ENCODE assay signal across 16 mouse cellular contexts in the genomic region with DNA sequence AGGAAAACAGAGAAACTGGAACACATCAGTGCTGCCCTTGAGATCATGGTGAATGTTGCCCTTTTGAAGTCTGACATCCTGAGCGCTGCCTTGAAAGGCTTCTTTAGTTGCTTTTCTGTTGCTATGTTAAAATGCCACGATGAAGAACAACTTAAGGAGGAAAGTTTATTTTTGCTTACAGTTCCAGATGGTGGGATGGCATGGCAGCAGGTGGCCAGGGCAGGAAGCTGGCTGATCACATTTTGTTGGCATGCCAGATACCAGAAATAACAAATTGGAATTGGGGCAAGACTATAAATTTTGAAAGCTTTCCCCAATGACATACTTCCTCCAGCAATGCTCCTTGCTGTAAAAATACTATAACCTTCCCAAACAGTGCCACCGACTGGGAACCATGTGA.
"Had no signal": no experiment of that assay in that cellular context is flagged by ENCODE, and none has a peak within 500 bp of the region (broad histone marks: within the 10 kb centered on the region; RNA-seq: fewer than 3 reads in every experiment).

No protein-coding gene starts in this region.

- H3K9me3 ChIP-seq: intestine, embryonic 15.5 days; limb, embryonic 10.5 days; liver, embryonic 15.5 days; midbrain, embryonic 10.5 days; neural tube, embryonic 12.5 days; stomach, embryonic 15.5 days had no signal

- H3K4me3 ChIP-seq: intestine, embryonic 15.5 days; limb, embryonic 10.5 days; liver, embryonic 15.5 days; midbrain, embryonic 10.5 days; neural tube, embryonic 12.5 days; stomach, embryonic 15.5 days had no signal

- H3K4me2 ChIP-seq: intestine, embryonic 15.5 days; liver, embryonic 11.5 days; liver, embryonic 15.5 days; lung, embryonic 14.5 days; neural tube, embryonic 12.5 days; stomach, embryonic 15.5 days had no signal

- H3K27me3 ChIP-seq: intestine, embryonic 15.5 days; liver, embryonic 15.5 days; neural tube, embryonic 12.5 days; stomach, embryonic 15.5 days had no signal

- H3K9ac ChIP-seq: intestine, embryonic 15.5 days; liver, embryonic 15.5 days; lung, embryonic 14.5 days; neural tube, embryonic 12.5 days; stomach, embryonic 15.5 days had no signal

- DNase-seq: kidney, adult 18-20 months; kidney, postnatal 10 days; kidney, postnatal 4 days; lung, embryonic 14.5 days; lung, postnatal 10 days; lung, postnatal 4 days; midbrain, embryonic 14.5 days; thymus, adult 2 months; thymus, postnatal 25 days had no signal

- H3K4me1 ChIP-seq: intestine, embryonic 15.5 days; limb, embryonic 10.5 days; liver, embryonic 15.5 days; midbrain, embryonic 10.5 days; neural tube, embryonic 12.5 days; stomach, embryonic 15.5 days had no signal

- ATAC-seq: intestine, embryonic 15.5 days had no signal

- H3K36me3 ChIP-seq: intestine, embryonic 15.5 days; limb, embryonic 10.5 days; liver, embryonic 15.5 days; midbrain, embryonic 10.5 days; neural tube, embryonic 12.5 days; stomach, embryonic 15.5 days had no signal

- H3K27ac ChIP-seq: intestine, embryonic 15.5 days; limb, embryonic 10.5 days; liver, embryonic 15.5 days; midbrain, embryonic 10.5 days; neural tube, embryonic 12.5 days; stomach, embryonic 15.5 days had no signal
